Mouse (Mus musculus): ENCODE data around the gene Gm21750. TPM values are rescaled to one million over a fixed set of nuclear protein-coding genes. Genes with fewer than 3 reads are reported as not detected.

Gene Gm21750
- polyA plus RNA-seq, 1 experiment from 2014 or later, result not detected

GRCm38 (mm10) chr14:73700256-73700655 lies 39.2 kb downstream of the Gm21750 start:
- H3K36me3 ChIP-seq, result no peaks in the 10 kb centered on the region
- no peaks in the 10 kb centered on the region for H3K27me3 ChIP-seq
- no peak for ATAC-seq (replicated peaks; ENCODE audit: low FRiP score)
- no peak overlapping the region for H3K9ac ChIP-seq
- no peaks in the 10 kb centered on the region for H3K4me1 ChIP-seq
- no peaks in the 10 kb centered on the region for H3K9me3 ChIP-seq (replicated peaks)
- H3K27ac ChIP-seq, result no peak overlapping the region
- no peak overlapping the region for H3K4me3 ChIP-seq (replicated peaks)
- 68% methylated on average over 1 of the region's 1 CpGs for WGBS
- H3K4me2 ChIP-seq, result no peak overlapping the region

GRCm38 (mm10) chr14:73709412-73710110 lies 48.5 kb downstream of the Gm21750 start:
- Histone ChIP-seq H3K4me2 (no peak overlapping the region), H3K36me3 (no peaks in the 10 kb centered on the region), H3K4me1 (no peaks in the 10 kb centered on the region), H3K27me3 (no peaks in the 10 kb centered on the region), H3K9me3 (replicated peaks) (no peaks in the 10 kb centered on the region), H3K27ac (no peak overlapping the region), H3K4me3 (replicated peaks) (no peak overlapping the region), H3K9ac (no peak overlapping the region)
- WGBS, result 87% methylated on average over 9 of the region's 9 CpGs
- ATAC-seq (replicated peaks; ENCODE audit: low FRiP score), result no peak

Other genes with a start within 250 kb of the Gm21750 start
- gene Med4, start 151.2 kb upstream of the Gm21750 start, polyA plus RNA-seq (2015; fragmentation: Nextera tagmentation; extraction: Ambion mirVana), result 89.4 and 91.6 TPM in 2 replicates
- gene Sucla2, start 135.9 kb upstream of the Gm21750 start, polyA plus RNA-seq (2015; fragmentation: Nextera tagmentation; extraction: Ambion mirVana), result 122 and 126 TPM in 2 replicates
- 7.6 and 8.4 TPM in 2 replicates for gene Nudt15, start 113.0 kb upstream of the Gm21750 start, polyA plus RNA-seq (2015; fragmentation: Nextera tagmentation; extraction: Ambion mirVana)